Mouse (Mus musculus): ENCODE measurements around the gene Efnb3.

The Efnb3 gene

DNA sequence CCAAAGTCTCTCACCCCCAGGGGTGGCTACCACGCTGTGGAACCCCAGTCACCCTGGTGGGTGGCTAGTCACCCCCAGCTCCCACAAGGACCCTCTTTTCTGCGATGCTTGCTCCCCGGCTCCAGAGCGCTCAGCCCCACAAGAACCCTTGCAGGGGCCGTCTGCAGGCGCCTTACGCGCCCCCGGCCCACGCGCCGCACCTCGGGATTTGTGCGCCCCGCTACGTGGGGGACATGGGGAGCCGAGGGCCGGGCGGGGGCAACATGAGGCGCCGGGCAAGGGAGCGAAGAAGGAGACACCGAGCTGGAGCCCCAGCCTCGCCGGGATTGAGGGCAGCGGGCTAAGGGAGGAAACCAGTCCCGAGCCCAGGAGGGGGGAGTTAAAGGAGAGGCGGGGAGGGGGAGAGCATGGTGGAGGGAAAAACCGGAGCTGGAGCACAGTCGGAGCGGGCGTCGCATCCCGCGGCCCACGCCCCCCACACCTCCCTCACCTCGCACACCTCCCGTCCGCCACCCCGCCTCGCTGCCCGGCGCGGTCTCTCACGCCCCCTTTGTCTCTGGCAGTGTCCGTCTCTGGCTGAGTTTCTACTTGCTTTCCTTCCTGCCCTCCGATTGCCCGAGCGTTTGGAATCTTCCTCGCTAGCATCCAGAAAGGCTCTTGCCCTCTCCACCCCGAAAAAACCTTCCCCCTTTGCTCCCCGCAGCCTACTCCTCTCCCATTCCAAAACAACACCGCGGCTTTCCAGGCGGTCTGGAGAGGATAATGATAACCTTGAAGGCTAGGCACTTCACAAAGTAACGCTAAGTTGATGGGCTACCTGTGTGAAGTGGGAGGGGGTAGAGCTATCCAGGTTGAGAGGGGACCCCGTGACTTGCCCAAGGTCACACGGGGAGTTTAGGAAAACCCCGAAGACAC is at the start of gene Efnb3:
Efnb3 (minus strand) TSS at position 355 of the 915 bp plus-strand sequence.
- no peak for DNase-seq (ENCODE audit: low spot score in 2 of 2)

DNA sequence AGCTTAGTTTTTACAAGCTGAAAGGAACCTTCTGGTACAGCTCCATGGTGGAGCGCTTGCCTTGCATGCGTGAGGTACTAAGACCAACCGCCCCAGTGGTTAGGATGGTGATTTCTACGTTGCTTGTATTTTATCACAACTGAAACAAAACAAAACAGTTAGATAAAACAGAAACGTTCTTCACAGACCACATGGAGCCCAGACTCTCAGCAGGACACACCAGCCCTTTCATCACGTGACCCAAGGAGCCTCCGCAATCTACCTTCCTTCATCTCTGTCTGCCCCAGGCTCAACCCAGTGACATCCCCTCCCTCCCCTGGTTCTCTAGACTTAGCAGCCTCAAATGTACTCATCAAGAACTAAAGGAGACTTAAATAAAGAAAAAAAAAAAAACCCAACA is 49.4 kb upstream of the Efnb3 start:
- no peak for DNase-seq (ENCODE audit: low spot score in 2 of 2)

DNA sequence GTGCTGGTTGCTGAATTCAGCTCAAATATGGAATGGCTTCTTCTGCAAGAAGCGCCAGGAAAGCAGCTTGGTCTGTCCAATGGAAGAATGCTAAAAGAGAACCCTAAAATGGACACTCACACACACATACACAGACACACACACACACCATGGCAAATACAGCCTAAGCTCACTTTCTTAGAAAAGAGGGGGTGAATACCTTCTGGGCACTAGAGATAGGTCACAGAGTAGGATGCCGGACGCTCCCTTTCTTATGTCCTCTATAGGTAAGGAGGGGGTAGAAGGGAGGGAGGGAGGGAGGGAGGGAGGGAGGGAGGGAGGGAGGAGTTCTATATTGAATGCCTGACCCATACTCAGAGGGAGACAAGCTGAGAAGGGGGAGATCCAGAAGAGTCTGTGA is 48.5 kb upstream of the Efnb3 start:
- no peak for DNase-seq (ENCODE audit: low spot score in 2 of 2)

DNA sequence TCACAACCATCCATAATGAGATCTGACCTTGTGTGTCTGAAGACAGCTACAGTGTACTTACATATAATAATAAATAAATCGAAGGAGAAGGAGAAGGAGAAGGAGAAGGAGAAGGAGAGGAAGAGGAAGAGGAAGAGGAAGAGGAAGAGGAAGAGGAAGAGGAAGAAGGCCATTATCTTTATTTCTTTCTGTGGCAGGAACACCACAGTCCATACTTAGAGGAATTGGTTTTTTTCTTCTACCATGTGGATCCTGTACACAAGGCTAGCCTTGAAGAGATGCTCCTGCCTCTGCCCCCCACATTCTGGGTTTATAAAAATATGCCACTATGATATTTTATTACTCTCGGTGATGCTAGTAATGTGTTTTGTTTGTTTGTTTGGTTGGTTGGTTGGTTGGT is 46.8 kb upstream of the Efnb3 start:
- DNase-seq (ENCODE audit: low spot score in 2 of 2), result no peak

DNA sequence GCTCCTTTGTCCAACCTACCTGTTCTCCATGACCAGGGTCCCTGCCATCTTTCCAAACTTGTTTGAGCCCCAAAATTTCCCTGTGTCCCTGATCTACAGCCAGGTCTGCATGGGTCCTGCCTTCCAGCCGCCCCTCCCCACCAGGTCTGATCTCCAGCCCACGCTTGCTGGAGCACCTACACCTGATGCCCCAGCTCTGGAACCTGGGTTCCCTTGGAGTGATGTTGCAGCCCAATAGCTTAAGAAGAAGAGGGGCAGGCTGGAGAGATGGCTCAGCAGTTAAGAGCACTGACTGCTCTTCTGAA is 46.4 kb upstream of the Efnb3 start:
- no peak for DNase-seq (ENCODE audit: low spot score in 2 of 2)

DNA sequence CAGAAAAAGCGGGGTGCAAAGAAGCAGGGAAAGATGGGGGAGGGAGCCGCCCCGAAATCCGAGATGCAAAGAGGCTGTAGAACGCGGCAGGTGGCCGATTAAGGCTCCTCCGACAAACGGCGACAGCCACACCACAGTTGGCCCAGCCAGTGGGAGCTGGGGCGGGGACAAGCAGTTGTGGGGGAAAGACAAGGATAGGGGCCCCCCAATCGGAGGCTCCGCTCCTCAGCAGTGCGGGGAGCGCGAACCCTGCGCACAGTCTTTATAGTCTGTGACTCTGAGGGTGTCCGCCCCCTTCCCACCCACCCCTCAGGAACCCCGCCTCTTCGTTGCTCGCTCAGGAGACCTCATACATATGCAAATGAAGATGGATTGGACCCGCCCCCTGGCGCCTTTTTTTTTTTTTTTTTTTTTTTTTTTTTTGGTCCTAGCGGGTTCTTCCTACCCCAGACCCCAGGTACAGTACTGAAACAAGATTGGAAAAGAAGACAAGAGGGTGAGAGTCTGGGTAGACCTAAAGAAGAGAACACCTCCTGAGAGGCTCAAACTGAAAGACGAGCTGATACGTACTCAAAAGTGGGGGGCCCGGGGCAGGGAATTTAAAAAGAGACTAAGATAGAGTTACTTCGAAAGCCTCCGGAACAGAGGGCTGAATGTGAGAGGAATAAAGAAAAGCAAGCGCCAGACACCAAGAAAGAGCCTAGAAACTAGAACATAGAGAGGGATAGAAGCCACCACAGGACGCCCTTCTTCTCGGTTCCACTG is 45.9 kb upstream of the Efnb3 start, which contains the start of gene Atp1b2:
Atp1b2 (minus strand) TSS at position 217 of the 765 bp plus-strand sequence.
- DNase-seq (ENCODE audit: low spot score in 2 of 2), result peak; percentile 49 to 72

DNA sequence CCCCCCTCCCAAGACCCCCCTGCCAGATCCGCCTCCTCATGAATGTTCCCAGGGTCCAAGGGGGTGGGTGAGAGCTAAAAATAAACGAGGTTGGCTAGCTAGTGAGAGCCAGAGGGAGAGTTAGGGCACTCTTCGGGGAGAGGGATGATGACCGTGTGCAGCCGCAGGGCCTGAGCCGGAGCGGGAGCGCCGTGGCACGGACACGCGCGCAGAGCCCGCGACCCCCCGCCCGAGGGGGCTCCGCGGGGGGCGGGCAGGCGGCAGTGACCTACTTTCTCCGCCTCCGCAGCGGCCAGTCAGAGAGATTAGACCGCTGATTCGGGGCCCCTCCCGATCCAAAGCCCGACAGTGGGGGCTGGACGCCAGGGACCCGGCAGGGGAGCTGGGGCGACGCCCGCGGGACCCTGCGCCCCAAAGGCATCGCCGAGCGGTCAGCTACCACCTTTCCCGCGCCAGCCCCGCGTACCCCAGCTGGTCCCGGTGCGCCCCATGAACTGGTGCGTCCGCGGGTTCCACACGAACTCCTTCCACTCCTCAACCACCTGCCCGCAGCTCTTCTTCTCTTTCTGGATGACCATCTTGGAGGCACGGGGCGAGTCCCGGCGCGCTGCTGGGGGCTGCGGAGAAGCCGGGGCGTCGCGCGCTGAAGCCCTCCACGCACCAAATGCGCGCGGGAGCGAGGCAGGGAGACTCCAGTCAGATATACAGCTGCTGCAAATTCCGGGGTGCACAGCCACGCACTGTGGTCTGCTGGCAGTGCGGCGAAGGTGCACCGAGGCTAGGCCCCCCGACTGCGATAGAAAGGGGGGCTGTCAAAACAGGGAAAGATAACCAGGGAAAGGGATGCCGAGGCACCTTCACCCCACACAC is 45.0 kb upstream of the Efnb3 start:
- peak in 1 of 2 experiments; percentile 27 for DNase-seq (ENCODE audit: low spot score in 2 of 2)

DNA sequence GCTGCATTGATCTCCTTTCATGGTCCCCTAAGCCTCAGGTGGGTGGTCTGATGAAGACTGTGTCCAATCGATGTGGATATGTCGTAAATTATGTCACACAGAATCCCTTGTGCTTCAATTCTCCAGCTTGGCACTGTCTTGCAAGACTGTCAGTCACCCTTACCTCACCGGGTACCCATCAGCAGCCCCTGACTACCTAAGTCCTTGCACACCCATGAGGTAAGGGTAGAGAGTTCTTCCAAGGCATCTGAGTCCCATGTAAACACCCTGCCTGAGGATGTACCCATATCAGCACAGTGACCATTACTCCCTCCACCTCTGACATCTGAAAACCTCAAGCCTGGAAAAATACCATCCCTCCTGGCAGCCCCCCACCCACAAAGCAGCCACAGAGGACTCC is 44.3 kb upstream of the Efnb3 start:
- no peak for DNase-seq (ENCODE audit: low spot score in 2 of 2)

DNA sequence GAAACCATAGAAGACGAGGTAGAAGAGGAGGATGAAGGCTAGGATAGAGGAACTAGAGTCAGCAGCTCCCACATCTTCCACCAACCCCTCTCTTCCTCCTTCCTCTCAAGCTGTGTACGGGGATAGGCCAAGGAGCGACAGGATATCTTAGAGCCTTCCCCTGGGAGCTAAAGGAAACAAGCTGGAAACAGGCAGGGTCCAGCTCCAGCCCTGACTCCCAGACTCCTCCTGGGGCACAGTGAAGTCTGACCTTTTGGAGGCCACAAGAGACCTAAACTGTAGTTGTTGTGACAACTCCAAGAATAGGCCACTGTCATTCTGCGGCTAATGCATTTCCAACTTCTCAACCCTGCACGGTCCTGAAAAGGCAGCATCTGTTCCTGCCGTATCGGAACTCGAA is 43.5 kb upstream of the Efnb3 start:
- DNase-seq (ENCODE audit: low spot score in 2 of 2), result peak; percentile 48 to 72

DNA sequence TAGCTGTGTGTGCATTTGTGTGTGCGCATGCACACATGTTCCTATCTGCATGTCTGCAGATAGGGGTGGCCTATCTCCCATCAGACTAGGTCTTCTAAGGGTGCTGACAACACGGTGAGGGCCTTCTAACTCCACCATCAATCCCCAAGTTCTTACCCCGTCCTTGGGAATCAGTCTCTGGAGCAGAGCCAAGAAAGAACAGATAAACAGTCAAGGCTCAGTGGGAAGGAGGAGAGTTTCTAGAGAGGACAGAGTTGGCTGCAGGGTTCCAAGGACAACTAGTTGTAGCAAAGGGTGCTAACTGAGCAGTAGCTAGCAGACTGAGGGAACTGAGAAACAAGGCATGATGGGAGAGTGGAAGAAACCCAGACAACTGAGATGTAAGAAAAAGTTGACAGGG is 41.8 kb upstream of the Efnb3 start:
- DNase-seq (ENCODE audit: low spot score in 2 of 2), result no peak

DNA sequence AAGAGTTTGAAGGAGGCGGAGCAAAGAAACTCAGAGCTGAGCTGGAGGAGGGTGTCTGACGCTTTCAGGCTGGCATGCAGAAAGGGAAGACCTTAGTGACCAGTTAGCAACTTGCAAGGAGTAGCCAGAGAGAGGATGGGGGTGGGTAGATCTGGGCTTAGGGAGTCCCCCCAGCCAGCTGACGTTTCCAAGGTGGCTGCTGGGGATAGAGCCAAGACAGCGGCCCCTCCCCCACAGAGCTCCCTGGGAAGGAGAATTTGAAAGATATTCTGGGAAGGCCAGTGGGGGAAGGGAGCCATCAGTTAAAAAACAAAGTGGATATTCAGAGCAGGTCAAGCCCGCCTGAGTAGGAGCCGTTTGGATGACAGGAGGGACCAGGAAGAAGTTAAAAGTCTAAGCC is 40.1 kb upstream of the Efnb3 start:
- peak in 1 of 2 experiments; percentile 61 for DNase-seq (ENCODE audit: low spot score in 2 of 2)

DNA sequence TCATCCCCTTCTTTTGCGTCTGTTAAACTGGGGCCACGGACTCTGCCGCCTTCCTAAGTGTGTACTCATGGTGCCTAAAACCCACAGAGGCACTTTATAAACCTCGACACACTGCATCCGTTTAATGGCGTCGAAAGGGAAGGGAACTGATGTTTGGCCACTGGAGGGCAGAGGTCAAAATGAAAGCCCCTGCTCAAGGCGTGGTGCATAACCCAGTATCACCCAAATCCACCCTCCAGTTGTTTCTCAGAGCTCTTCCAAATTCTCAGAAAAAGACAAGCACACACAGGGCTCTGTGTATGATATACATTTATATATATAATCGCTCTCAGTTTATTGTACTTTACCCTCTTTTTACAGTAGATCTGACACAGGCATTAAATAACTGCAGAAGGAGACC is 39.4 kb upstream of the Efnb3 start:
- no peak for DNase-seq (ENCODE audit: low spot score in 2 of 2)

DNA sequence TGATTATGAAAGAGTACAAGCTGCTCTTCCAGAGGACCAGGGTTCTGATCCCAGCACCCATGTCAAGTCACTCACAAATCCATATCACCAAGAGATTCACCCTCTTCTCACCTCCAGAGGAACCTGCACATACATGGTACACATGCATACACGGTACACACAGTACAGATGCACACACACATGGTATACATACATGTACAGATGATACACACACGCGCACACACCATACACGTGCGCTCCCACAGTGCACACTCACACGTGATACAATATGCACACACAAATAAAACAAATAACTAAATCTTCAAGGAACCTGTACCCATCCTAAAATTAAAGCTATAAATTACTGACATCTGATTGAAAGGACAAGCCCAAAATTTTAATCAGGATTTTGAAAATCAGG is 34.8 kb upstream of the Efnb3 start:
- no peak for DNase-seq (ENCODE audit: low spot score in 2 of 2)

DNA sequence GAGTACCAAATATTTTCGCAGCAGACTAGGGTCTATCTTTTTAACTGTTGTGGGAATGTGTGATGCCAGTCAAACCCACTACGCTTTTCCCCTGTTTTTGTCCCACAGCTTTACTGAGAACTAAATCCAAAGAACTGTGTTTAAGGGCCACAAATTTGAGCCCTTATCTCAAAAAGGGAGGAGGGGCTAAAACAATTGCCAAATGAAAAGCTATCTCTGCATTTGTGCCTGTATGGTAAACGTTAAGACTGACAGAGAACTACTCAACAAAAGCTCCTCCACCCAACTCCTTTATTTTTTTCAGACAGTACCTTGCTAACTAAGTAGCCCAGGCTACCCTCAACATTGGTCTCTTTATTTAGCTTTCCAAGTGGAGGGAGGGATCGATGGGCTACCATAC is 32.8 kb upstream of the Efnb3 start:
- no peak for DNase-seq (ENCODE audit: low spot score in 2 of 2)

DNA sequence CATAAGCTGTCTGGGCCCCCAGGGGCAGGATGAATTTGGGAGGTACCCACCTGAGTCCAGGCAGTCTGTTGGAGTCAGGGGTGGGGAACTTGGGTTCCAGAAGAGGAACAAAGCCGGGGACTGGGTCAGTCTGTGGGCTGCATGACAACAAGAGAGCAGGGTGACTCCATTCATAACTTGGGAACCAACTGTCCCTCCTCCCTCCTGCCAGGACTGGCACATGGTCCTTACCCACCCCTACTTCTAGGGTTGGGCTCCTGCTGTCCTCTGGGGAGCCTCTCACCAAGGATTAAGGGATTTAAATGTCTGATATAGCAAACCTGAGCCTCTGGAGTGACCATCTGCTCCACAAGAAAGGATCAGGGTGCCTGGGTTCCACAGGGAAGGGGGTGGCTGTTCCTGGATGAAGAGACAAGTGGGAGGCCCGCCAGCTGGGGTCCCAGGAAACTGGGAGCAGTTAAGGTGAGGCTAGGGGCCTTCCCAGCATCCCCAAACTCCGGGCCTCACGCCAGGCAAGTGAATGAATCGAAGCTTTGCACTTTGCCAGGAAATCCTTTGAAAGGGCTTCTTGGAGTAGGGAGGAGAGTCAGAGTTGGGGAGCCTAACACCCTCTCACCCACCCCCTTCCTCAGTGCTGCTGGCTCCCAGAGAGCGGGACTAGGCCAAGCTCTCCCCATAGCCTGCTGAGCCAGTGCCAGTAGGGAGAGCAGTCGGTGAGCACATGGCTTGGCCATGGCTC is 32.1 kb upstream of the Efnb3 start:
- no peak for DNase-seq (ENCODE audit: low spot score in 2 of 2)

DNA sequence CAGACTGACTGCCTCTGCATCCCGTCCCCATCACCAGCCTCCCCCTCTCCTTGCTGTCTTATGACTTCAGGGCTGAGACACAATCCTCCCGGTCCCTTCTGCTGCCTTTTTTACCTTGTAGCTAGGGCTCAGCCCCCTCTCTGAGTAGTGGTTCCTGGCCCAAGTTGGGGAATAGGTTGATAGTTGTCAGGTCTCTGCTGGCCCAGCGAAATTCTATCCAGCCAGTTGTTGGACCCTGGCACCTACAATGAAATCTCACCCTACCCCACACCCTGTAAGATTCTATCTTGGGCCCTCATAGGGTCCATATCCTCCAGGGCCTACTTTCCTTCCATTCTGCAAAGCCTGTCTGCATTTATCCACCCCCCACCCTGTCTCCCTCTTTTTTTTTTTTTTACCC is 31.4 kb upstream of the Efnb3 start:
- DNase-seq (ENCODE audit: low spot score in 2 of 2), result no peak

DNA sequence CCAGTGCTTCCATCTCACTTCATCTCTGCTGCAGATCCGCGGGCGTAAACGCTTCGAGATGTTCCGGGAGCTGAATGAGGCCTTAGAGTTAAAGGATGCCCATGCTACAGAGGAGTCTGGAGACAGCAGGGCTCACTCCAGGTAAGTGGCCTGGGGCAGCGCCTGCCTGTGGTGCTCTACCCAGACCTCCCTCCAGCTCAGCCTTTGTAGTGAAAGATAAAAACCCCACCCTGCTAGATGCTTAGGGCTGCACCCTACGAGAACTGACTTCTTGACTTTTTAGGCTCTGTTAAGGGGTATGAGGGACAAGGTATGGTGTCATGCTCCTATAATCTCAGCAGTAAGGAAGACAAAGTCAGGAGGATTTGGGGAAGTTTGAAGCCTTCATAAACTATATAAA is 30.6 kb upstream of the Efnb3 start:
- DNase-seq (ENCODE audit: low spot score in 2 of 2), result no peak

DNA sequence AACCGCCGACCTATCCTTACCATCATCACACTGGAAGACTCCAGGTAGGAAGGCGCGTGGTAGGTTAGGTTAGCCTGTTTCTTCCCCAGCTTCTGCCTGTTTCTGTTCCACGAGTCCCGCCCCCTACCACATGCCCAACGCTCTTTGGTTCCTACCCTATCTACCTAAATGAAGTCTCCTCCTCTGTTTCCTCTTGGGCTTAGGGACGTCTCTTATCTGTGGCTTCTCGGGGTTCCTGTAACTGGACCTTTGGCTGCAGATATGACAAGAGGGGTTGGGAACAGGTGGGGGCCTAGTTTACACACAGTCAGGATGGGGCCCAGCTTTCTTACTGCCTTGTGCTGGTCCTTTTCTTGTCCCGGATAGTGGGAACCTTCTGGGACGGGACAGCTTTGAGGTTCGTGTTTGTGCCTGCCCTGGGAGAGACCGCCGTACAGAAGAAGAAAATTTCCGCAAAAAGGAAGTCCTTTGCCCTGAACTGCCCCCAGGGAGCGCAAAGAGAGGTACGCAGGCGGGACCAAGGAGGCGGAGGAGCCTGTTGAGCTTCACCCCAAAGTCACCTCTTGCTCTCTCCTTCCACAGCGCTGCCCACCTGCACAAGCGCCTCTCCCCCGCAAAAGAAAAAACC is 29.3 kb upstream of the Efnb3 start:
- no peak for DNase-seq (ENCODE audit: low spot score in 2 of 2)

DNA sequence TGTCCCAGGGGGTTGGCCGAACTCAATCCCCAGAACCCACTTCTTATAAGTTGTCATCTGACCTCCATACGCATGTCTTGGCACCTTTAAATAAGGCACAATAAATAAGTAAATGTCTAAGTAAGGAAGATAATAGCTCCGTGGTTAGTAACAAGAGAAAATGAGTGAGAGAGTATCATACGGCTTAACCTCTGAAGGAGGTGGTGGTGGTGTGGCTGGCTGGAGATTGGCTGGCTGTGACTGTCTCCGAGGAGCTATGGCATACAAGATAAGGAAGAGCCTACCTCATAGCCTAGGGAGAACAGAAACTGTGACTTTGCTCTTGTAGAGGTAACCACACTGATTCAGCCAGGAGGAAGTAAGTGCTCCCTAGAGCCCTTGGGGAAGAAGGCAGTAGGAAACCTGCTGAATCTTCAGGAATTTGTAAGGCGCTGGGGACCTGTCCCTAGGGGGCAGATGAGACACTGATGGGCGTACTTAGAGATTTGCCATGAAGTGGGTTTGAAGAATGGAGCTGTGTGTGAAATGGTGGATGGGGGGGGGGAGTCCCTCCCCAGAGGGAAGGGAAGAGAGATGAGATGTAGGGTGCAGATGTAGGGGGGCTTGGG is 25.8 kb upstream of the Efnb3 start:
- DNase-seq (ENCODE audit: low spot score in 2 of 2), result no peak

DNA sequence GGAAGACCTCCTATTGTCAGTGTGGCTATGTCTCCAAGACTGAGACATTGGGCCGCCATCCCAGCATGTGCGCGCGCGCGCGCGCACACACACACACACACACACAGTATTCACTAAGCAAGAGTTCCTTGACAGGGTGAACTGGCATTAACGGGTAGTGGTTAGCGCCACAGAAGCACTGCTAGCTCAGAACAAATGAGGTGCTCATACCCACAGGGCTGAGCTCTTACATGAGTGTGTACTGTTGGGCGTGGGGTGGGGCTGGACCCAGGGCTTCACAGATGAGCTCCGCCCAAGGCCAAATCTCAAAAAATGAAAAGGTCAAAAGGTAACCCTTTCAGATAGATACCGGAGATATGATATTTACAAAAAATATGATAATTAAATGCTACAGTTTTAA is 24.9 kb upstream of the Efnb3 start:
- no peak for DNase-seq (ENCODE audit: low spot score in 2 of 2)

DNA sequence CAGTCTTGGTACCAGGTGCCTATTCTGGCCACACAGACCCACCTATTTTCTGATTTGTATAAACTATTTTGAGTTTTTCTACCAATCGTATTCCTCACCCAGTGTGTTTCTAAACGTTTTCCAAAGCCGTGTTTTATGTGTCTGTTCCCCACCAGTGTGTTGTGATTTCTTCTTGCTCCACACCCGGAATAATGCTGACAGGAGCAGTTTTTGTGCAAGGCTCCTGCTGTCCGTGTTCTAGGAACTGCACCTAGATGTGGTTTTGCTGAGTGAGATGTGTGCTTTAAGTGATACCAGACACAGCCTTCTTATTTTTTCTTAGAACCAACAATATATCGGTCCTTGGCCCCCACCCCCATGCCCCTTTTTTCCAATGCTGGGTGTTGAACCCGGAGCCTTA is 24.0 kb upstream of the Efnb3 start:
- no peak for DNase-seq (ENCODE audit: low spot score in 2 of 2)

Measured in heart, adult 9 months (tissue).